Mouse (Mus musculus) kidney, postnatal 0 days (tissue): ENCODE measurements around the gene Psd4. TPM values are rescaled to one million over a fixed set of nuclear protein-coding genes. Genes with fewer than 3 reads are reported as not detected.
A peak's percentile ranks its signal among the peaks of the same experiment; 100 is the strongest.

ENCODE experiments used
- ATAC-seq: fragments of 200-750 bp; cut with Nextera tagmentation; replicated peaks from 2 replicates; pipeline ENCODE4 v1.8.0; 2017; ENCODE audit warnings: low read depth, moderate number of reproducible peaks, moderate TSS enrichment, moderate library complexity; ENCODE audit not compliant: low FRiP score
- DNase-seq: peaks from one replicate; pipeline ENCODE4 v3.0.0-alpha.2; 2016; ENCODE audit warnings: low spot score
- H3K27ac ChIP-seq: fragments of 300-500 bp; sonication (generic); 2 replicates; pipeline ENCODE4 v1.5.1; 2014; ENCODE audit warnings: mild to moderate bottlenecking
- H3K27me3 ChIP-seq: fragments of 300-500 bp; sonication (generic); 2 replicates; pipeline ENCODE4 v1.6.1; 2014; ENCODE audit warnings: low read length, mixed read lengths; ENCODE audit not compliant: insufficient read depth
- H3K36me3 ChIP-seq: fragments of 300-500 bp; sonication (generic); 2 replicates; pipeline ENCODE4 v1.6.1; 2014; ENCODE audit warnings: low read length, mixed read lengths; ENCODE audit not compliant: insufficient read depth
- H3K4me1 ChIP-seq: fragments of 300-500 bp; sonication (generic); replicated peaks from 2 replicates; pipeline ENCODE4 v1.6.1; 2014; ENCODE audit warnings: antibody characterized with exemption, low read length, mixed read lengths; ENCODE audit not compliant: insufficient read depth
- H3K4me2 ChIP-seq: fragments of 300-500 bp; sonication (generic); 2 replicates; pipeline ENCODE4 v1.6.1; 2014; ENCODE audit warnings: mild to moderate bottlenecking, low read length, moderate library complexity, mixed read lengths
- H3K4me3 ChIP-seq: fragments of 300-500 bp; sonication (generic); replicated peaks from 2 replicates; pipeline ENCODE4 v1.5.1; 2014; ENCODE audit warnings: low read depth, low read length
- H3K9ac ChIP-seq: fragments of 300-500 bp; sonication (generic); 2 replicates; pipeline ENCODE4 v1.6.1; 2014; ENCODE audit warnings: low read depth, low read length
- H3K9me3 ChIP-seq: fragments of 300-500 bp; sonication (generic); replicated peaks from 2 replicates; pipeline ENCODE4 v1.6.1; 2016; ENCODE audit warnings: low read length, inconsistent platforms, mixed read lengths
- CTCF ChIP-seq: IDR thresholded peaks from 2 replicates; pipeline ENCODE4 v1.5.1; 2016; ENCODE audit warnings: antibody characterized with exemption, low read depth, mild to moderate bottlenecking, moderate library complexity
- WGBS: fragments of 180-500 bp; shearing (Covaris S2); extraction: QIAGEN DNeasy Blood & Tissue Kit; methylation state at CpG from one replicate; pipeline ENCODE4 v1.1.7; 2014; 5-methylcytosine and 5-hydroxymethylcytosine counted together
- polyA plus RNA-seq: library from polyadenylated mRNA; unstranded; fragments of >200 nt; fragmentation: Nextera tagmentation; extraction: Ambion mirVana; gene quantifications from 2 replicates; pipeline ENCODE4 v1.2.1, GENCODE M21; 2015

The Psd4 gene
- polyA plus RNA-seq, 1 experiment from 2014 or later: 2.3 TPM

DNA sequence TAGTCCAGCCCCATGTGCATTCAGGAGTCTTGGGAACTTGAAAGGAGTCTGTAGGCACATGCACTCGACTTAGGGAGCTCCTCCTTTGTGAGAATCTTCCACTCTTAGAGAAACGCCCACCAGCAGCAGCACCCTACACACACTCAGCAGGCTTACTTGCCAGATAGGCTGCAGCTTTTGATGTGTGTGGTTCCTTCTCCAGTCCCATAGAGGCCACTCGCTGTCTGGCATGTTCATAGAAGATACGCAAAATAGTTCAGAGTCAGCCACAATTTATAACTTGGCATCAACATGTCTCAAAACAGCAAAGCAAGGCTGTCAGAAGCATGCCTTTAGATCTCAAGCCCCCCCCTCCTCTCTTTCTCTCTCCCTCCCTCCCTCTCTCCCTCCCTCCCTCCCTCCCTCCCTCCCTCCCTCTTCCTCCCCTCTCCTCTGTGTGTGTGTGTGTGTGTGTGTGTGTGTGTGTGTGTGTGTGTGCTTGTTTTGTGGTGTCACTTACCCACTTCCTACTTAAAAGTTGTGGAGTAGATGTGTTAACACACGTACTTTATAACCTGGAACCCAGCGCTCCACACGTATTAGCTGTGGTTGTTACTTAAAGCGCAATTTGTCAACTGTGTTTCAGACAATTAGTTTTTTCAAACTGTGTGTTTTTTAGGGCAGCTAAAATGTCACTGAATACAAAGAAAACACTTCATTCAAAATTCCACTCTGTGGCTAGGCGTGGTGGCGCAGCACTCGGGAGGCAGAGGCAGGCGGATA is 985 bp upstream of the Psd4 start:
- peak; percentile 4 for DNase-seq
- Histone ChIP-seq H3K4me3 (no peak overlapping the region), H3K9me3 (no peaks in the 10 kb centered on the region), H3K36me3 (no peaks in the 10 kb centered on the region), H3K4me1 (no peaks in the 10 kb centered on the region), H3K9ac (no peak overlapping the region), H3K4me2 (no peak overlapping the region), H3K27me3 (no peaks in the 10 kb centered on the region), H3K27ac (no peak overlapping the region)
- TF ChIP-seq CTCF: no peak
- WGBS: 62% methylated on average over 12 of the region's 12 CpGs
- no peak for ATAC-seq

DNA sequence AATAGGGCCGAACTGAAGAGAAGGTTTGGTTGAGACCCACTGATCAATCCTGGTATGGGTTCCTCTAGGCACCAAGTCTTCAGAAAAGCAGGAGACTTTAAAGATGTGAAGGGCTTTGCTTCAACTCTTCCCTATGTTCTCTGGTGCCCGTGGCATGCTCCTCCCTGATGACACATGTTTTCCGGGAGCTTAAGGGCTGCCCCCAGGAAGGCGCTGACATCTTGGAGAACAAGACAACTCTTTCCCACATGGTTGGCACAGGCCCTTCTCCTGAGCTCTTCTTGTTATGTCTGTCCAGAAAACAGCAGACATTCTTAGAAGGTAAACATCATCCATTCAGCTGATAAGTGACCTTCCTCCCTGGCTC is 498 bp downstream of the Psd4 start:
- H3K36me3 ChIP-seq: no peaks in the 10 kb centered on the region
- 56% methylated on average over 4 of the region's 4 CpGs for WGBS
- peak overlapping the region; percentile 61 for H3K4me2 ChIP-seq
- H3K9me3 ChIP-seq: no peaks in the 10 kb centered on the region
- H3K27me3 ChIP-seq: no peaks in the 10 kb centered on the region
- no peaks in the 10 kb centered on the region for H3K4me1 ChIP-seq
- DNase-seq: no peak
- no peak overlapping the region for H3K9ac ChIP-seq
- no peak overlapping the region for H3K27ac ChIP-seq
- TF ChIP-seq CTCF: no peak
- no peak for ATAC-seq
- peak overlapping the region; percentile 26; the same call in 1 of the 2 replicates for H3K4me3 ChIP-seq

DNA sequence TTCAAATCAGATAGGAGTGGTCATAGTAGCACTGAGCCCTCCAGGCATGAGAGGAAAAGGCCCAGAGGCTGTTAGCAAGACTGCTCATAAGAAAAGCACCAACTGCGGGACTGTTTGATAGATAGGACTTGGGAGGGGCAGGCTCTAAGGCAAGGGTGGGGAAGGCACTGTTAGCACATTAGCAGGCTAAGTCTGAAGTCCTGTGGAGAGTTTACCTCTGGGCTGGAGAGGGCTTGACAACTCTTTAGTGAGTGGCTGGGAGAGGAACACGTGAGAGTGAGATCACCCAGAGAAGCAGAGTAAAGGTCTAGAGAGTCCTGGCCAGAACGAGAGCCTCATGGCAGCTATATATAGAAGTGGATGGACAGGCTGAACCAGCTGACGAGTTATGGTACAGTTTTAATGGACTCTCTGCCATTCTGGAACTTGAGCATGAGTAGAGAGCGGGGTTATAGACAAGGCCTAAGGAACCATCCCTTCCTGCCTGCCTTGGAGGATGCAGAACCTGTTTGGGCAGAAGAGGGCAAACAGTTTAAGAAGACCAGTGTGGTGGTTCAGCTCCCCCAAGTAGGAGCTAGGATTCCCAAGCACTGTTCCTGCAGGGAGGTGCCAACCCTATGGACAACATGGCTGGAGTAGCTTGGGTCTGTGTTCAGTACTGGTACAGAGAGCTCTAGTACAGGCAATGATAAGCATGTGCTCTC is 11.5 kb downstream of the Psd4 start:
- no peak overlapping the region for H3K27ac ChIP-seq
- H3K4me3 ChIP-seq: no peak overlapping the region
- no peak for TF ChIP-seq CTCF
- H3K36me3 ChIP-seq: no peaks in the 10 kb centered on the region
- 80% methylated on average over 5 of the region's 5 CpGs for WGBS
- no peak overlapping the region for H3K9ac ChIP-seq
- DNase-seq (no peak), ATAC-seq (no peak)
- H3K4me2 ChIP-seq: no peak overlapping the region
- no peaks in the 10 kb centered on the region for H3K27me3 ChIP-seq
- H3K9me3 ChIP-seq: no peaks in the 10 kb centered on the region
- H3K4me1 ChIP-seq: no peaks in the 10 kb centered on the region

DNA sequence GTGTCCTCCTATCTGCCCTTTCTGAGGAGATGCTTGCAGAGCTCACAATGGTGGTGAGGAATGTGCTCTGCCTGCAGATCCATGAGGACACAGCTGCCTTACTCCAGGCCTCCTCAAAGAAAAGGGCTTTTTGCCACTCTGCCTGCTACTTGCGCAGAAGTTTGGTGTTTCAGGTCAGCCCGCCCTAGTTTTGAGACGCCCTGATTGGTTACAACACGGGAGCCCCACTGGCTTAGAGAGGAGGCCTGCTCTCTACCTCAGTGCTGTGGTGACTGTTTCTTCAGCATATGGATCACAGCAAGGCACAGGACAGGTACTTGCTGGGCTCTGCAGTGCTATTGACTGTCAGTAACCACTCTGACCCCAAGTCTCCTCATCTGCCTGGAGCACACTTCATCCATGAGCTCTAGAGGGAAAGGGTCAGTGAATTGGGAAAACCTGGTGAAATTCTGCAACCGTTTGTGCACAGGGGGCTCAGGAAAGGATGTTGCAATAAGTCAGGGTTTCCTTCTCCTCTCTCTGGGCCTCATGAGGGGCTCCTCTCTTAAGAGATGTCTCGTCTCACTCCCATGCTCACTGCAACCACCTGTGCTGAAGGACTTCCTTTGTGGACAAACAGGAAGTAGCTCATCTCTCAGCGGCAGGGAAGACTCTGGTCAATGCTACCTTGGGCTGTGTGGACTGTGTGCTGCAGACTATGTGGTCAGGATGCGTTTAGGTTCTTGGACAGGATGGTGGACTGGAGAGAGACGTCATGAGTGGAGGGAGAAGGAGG is 15.3 kb downstream of the Psd4 start:
- no peaks in the 10 kb centered on the region for H3K27me3 ChIP-seq
- no peak overlapping the region for H3K9ac ChIP-seq
- no peaks in the 10 kb centered on the region for H3K4me1 ChIP-seq
- H3K36me3 ChIP-seq: no peaks in the 10 kb centered on the region
- ATAC-seq (no peak), DNase-seq (no peak)
- H3K9me3 ChIP-seq: no peaks in the 10 kb centered on the region
- 77% methylated on average over 9 of the region's 9 CpGs for whole genome bisulfite sequencing
- no peak overlapping the region for H3K27ac ChIP-seq
- TF ChIP-seq CTCF: no peak
- H3K4me2 ChIP-seq: no peak overlapping the region
- no peak overlapping the region for H3K4me3 ChIP-seq

DNA sequence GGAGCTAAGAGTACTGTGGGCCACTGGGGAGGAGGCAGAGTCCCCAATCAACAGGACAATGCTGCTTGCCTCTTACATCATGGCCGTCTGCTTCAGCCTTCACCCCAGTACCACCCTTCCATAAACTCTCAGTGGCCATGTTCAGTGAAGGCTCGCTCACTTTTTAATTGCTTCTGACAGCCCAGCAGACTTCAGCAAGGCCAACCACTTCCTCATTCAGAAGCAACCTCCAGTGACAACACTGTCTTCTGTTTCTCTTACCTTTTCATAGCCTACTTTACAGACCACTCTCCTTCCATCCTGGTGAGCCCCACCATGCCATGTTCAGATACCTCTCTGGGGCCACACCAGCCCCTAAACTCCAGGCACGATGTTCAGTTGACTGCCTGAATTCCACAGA is 16.3 kb downstream of the Psd4 start:
- Histone ChIP-seq H3K36me3 (no peaks in the 10 kb centered on the region), H3K9ac (no peak overlapping the region), H3K27me3 (no peaks in the 10 kb centered on the region), H3K4me2 (no peak overlapping the region), H3K9me3 (no peaks in the 10 kb centered on the region), H3K4me3 (no peak overlapping the region), H3K27ac (no peak overlapping the region), H3K4me1 (no peaks in the 10 kb centered on the region)
- no peak for ATAC-seq
- no peak for DNase-seq
- WGBS: 79% methylated on average over 3 of the region's 3 CpGs
- no peak for TF ChIP-seq CTCF

DNA sequence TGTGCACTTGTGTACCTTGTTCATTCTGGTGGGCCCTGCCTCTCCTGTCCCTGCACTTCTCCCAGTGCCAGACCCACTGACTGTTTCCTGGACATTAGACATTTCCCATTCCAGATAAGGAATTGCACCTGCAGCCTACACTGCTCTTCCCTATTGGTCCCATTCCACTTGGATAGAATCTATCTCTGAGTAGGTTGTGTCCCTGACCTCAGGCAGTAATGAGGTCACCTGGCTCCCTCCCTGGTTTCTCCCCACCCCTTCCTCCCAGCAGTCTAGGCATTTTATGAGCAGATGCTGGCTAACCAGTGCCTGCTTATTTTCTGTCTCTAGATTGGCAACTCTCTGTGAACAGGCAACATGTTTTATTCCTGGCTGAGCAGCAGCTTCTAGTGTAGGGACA is 17.0 kb downstream of the Psd4 start:
- Histone ChIP-seq H3K36me3 (no peaks in the 10 kb centered on the region), H3K4me3 (no peak overlapping the region), H3K9ac (no peak overlapping the region), H3K4me1 (no peaks in the 10 kb centered on the region), H3K9me3 (no peaks in the 10 kb centered on the region), H3K27me3 (no peaks in the 10 kb centered on the region), H3K27ac (no peak overlapping the region), H3K4me2 (no peak overlapping the region)
- no peak for ATAC-seq
- DNase-seq: no peak
- TF ChIP-seq CTCF: no peak
